Mouse (Mus musculus) midbrain, embryonic 14.5 days (tissue): Measurements from ENCODE around the gene Nmrk2. TPM values are rescaled to one million over a fixed set of nuclear protein-coding genes. Genes with fewer than 3 reads are reported as not detected.

ENCODE experiments used
- ATAC-seq: fragments of 200-750 bp; cut with Nextera tagmentation; 2 replicates; pipeline ENCODE4 v1.8.0; 2017; ENCODE audit warnings: moderate number of reproducible peaks, moderate library complexity; ENCODE audit not compliant: low FRiP score, low TSS enrichment
- DNase-seq: peaks from one replicate; pipeline ENCODE4 v3.0.0-alpha.2; 2015
- H3K27ac ChIP-seq: fragments of 300-500 bp; sonication (generic); replicated peaks from 2 replicates; pipeline ENCODE4 v1.5.1; 2014; ENCODE audit warnings: mild to moderate bottlenecking, low read depth, low read length, moderate library complexity
- H3K27me3 ChIP-seq: fragments of 300-500 bp; sonication (generic); 2 replicates; pipeline ENCODE4 v1.6.1; 2014; ENCODE audit warnings: low read length, control low read depth, mixed read lengths; ENCODE audit not compliant: control insufficient read depth, insufficient read depth
- H3K36me3 ChIP-seq: fragments of 300-500 bp; sonication (generic); 2 replicates; pipeline ENCODE4 v1.6.1; 2014; ENCODE audit warnings: low read length, control low read depth; ENCODE audit not compliant: control insufficient read depth, insufficient read depth
- H3K4me1 ChIP-seq: fragments of 300-500 bp; sonication (generic); 2 replicates; pipeline ENCODE4 v1.6.1; 2014; ENCODE audit warnings: mild to moderate bottlenecking, antibody characterized with exemption, low read length, control low read depth; ENCODE audit not compliant: control insufficient read depth, insufficient read depth
- H3K4me2 ChIP-seq: fragments of 300-500 bp; sonication (generic); 2 replicates; pipeline ENCODE4 v1.6.1; 2014; ENCODE audit warnings: mild to moderate bottlenecking, low read length, moderate library complexity
- H3K4me3 ChIP-seq: fragments of 300-500 bp; sonication (generic); replicated peaks from 2 replicates; pipeline ENCODE4 v1.5.1; 2014; ENCODE audit warnings: low read depth, low read length
- H3K9ac ChIP-seq: fragments of 300-500 bp; sonication (generic); replicated peaks from 2 replicates; pipeline ENCODE4 v1.6.1; 2014; ENCODE audit warnings: mild to moderate bottlenecking, low read length, moderate library complexity
- H3K9me3 ChIP-seq: fragments of 300-500 bp; sonication (generic); 2 replicates; pipeline ENCODE4 v1.6.1; 2016; ENCODE audit warnings: low read length, control low read depth, mixed read lengths; ENCODE audit not compliant: control insufficient read depth
- WGBS: fragments of 180-500 bp; shearing (Covaris S2); extraction: QIAGEN DNeasy Blood & Tissue Kit; methylation state at CpG from one replicate; pipeline ENCODE4 v1.1.7; 2014; 5-methylcytosine and 5-hydroxymethylcytosine counted together
- polyA plus RNA-seq: library from polyadenylated mRNA; unstranded; fragments of >200 nt; fragmentation: Nextera tagmentation; extraction: Ambion mirVana; gene quantifications from 2 replicates; pipeline ENCODE4 v1.2.1, GENCODE M21; 2014

Gene Nmrk2
- polyA plus RNA-seq, result not detected in 2 replicates

DNA sequence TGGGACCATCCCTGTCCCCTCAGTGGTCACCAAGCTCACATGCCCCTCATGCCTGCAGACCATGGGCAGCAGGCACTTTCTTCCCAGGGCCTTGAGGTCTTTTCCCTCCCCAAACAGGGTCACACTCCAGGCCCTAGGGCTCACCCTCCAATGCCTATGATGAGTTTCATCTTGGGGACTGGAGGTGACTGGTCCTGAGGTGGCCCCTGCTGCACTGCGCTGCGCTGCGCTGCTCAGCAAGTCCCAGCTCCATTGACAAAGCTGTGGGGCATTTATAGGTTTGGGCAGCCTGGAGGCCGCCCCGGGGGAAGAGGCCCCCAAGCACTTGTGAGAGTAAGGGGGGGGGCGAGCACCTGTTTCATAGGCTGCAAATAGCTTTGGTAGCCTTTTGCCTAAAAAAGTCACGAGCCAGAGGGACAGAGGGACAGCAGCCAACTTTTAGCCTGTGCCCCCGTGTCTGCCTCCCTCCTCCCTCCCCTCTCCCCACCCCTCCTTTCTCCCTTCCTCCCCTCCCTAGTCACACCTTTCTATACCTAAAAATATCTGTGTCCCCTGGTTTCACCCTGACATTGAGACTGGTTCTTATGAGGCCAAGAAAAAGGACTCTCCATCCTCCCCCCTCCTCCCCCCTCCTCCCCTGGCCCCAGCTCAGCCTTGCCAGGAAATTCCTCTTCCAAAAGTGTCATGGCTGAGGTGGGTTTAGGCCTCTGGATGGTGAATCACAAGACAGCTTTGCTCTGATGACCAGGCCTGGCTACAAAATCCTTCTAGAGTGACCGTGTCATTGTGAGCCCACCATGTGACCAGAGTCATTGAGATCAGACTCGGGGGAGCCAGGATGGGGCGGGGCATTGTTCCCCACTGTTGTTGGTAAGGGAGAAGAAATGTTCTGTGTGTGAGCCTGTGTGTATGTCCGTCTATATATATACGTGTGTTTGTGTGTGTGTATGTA is at the start of gene Nmrk2:
Nmrk2 (minus strand) TSS at position 245 of the 952 bp plus-strand sequence.
- DNase-seq (no peak), ATAC-seq (no peak)
- Histone ChIP-seq H3K9ac (no peak within 1 kb of the TSS), H3K27me3 (no peaks in the 10 kb centered on the region), H3K4me2 (no peak within 1 kb of the TSS), H3K4me3 (no peak within 1 kb of the TSS), H3K36me3 (peaks cover 26% of the 10 kb centered on the region), H3K9me3 (no peaks in the 10 kb centered on the region), H3K27ac (no peak within 1 kb of the TSS), H3K4me1 (no peaks in the 10 kb centered on the region)
- 56% methylated on average over 13 of the region's 13 CpGs for WGBS

DNA sequence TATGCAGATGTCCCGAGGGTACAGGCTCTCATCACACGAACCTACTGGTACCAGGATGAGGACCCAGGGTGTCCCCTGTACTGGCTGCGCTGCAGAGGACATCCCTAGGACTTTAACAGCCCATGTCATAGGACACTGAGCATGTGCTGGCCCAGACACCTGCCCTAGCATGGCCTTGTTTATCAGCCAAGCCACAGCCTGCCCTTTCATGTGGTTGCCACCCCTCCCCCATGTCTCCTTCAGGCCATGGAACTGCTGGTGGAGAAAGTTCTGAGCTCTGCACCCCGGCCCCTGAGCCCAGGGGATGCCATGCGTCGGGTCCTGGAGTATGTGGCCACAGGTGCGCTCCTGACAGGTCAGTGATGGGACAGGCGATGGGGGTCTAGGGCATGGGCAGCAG is 47.6 kb upstream of the Nmrk2 start:
- Histone ChIP-seq H3K9ac (no peak overlapping the region), H3K4me2 (no peak overlapping the region), H3K36me3 (0 out of 2 replicates have a peak, but pooled peaks cover 16% of the 10 kb centered on the region), H3K4me3 (no peak overlapping the region), H3K4me1 (peaks cover 9% of the 10 kb centered on the region; the same call in 1 of the 2 replicates), H3K27me3 (peaks cover 22% of the 10 kb centered on the region), H3K27ac (no peak overlapping the region), H3K9me3 (no peaks in the 10 kb centered on the region)
- 89% methylated on average over 8 of the region's 8 CpGs for WGBS
- ATAC-seq (no peak), DNase-seq (no peak)

DNA sequence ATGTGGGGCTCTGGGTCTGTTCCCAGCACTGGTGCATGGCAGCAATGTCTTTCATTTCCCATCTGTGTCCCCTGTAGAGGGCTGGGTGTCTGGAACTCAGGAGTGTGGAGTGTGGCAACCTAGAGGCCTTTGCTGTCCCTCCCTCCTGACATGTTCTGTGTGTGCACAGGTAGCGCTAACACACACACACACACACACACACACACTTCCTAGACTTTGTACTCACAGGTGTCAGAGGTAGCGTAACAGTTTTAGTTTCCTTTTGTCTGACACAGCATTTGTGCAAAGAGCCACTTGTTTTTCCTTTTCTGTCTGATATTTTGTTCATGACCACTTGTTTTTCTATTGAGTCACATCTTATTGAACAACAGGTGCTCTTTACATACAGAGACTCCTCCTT is 46.0 kb upstream of the Nmrk2 start:
- no peak overlapping the region for H3K27ac ChIP-seq
- H3K27me3 ChIP-seq, result peaks cover 18% of the 10 kb centered on the region
- H3K4me3 ChIP-seq, result no peak overlapping the region
- 88% methylated on average over 2 of the region's 2 CpGs for WGBS
- peaks cover 3% of the 10 kb centered on the region; the same call in 1 of the 2 replicates for H3K4me1 ChIP-seq
- no peak overlapping the region for H3K9ac ChIP-seq
- no peak for ATAC-seq
- no peaks in the 10 kb centered on the region for H3K9me3 ChIP-seq
- 0 out of 2 replicates have a peak, but pooled peaks cover 16% of the 10 kb centered on the region for H3K36me3 ChIP-seq
- no peak overlapping the region for H3K4me2 ChIP-seq
- no peak for DNase-seq

DNA sequence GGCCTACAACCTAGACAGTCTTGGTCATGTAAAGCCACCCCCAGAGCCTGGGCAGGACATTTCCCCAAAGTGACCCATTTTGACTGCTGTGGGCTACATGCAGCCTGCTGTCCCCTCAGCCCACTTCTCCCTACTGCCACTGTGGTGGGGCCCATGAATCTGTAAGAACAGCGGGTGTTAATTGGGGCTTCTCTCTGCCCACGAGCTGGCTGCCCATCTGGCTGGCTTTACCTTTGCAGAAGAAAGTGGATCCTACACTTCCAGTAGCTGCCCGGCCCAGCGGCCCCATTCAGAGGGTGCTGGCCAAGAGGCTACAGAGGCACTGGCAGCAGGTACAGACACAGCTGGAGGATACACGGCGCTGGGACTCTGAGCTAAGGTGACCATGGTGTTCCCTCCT is 43.3 kb upstream of the Nmrk2 start:
- Histone ChIP-seq H3K9me3 (no peaks in the 10 kb centered on the region), H3K4me3 (no peak overlapping the region), H3K27me3 (peaks cover 4% of the 10 kb centered on the region; the same call in 1 of the 2 replicates), H3K36me3 (0 out of 2 replicates have a peak, but pooled peaks cover 16% of the 10 kb centered on the region), H3K9ac (no peak overlapping the region), H3K4me2 (no peak overlapping the region), H3K4me1 (no peaks in the 10 kb centered on the region), H3K27ac (no peak overlapping the region)
- ATAC-seq (no peak), DNase-seq (no peak)
- 93% methylated on average over 6 of the region's 6 CpGs for WGBS

DNA sequence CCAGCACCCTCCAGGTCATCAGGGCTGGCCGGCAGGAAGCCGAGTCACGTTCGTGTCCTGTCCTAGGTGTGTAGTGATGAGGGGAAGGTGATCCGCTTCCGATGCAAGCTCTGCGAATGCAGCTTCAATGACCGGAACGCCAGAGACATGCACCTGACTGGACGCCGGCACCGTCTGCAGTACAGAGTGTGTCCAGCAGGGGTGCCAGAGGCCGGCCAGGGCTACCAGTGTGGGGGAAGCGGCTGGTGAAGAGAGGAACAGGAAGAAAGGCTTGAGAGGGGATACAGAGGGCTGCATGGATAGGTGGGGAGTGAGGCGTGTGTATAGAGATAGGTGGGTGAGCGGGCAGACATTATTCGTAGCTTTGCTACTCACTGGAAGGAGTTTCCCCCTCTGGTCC is 42.7 kb upstream of the Nmrk2 start:
- H3K27me3 ChIP-seq, result peaks cover 10% of the 10 kb centered on the region; the same call in 1 of the 2 replicates
- DNase-seq (peak; percentile 85), ATAC-seq (peak; percentile 75)
- no peak overlapping the region for H3K27ac ChIP-seq
- 0 out of 2 replicates have a peak, but pooled peaks cover 12% of the 10 kb centered on the region for H3K36me3 ChIP-seq
- no peak overlapping the region for H3K4me3 ChIP-seq
- H3K4me2 ChIP-seq, result 0 out of 2 replicates have a peak overlapping the region, but pooled peaks have one; percentile 12
- WGBS, result 6% methylated on average over 17 of the region's 17 CpGs
- no peak overlapping the region for H3K9ac ChIP-seq
- no peaks in the 10 kb centered on the region for H3K9me3 ChIP-seq
- no peaks in the 10 kb centered on the region for H3K4me1 ChIP-seq

DNA sequence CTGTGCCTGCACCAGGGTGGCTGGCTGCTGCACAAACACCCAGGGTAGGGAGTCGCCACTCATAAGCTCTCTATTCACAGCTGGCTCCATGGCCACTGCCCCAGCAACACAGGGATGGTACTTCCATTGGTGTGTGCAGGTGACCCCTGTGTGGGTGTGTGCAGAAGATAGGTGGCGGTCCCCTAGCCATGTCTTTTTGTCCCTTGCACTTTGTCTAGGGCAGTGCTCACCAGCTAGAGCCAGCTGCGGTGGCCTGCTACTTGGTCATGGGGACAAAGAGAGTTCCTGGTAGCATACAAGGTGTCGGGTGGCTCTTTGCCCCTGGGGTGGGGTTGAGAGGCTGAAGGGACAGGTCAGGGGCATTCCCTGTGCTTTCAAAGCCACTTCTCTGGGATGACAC is 42.3 kb upstream of the Nmrk2 start:
- peaks cover 14% of the 10 kb centered on the region; the same call in 1 of the 2 replicates for H3K27me3 ChIP-seq
- WGBS, result 81% methylated on average over 4 of the region's 4 CpGs
- ATAC-seq (no peak), DNase-seq (no peak)
- 0 out of 2 replicates have a peak, but pooled peaks cover 12% of the 10 kb centered on the region for H3K36me3 ChIP-seq
- H3K9me3 ChIP-seq, result no peaks in the 10 kb centered on the region
- no peak overlapping the region for H3K4me3 ChIP-seq
- no peak overlapping the region for H3K9ac ChIP-seq
- no peak overlapping the region for H3K27ac ChIP-seq
- H3K4me2 ChIP-seq, result 0 out of 2 replicates have a peak overlapping the region, but pooled peaks have one; percentile 12
- no peaks in the 10 kb centered on the region for H3K4me1 ChIP-seq

DNA sequence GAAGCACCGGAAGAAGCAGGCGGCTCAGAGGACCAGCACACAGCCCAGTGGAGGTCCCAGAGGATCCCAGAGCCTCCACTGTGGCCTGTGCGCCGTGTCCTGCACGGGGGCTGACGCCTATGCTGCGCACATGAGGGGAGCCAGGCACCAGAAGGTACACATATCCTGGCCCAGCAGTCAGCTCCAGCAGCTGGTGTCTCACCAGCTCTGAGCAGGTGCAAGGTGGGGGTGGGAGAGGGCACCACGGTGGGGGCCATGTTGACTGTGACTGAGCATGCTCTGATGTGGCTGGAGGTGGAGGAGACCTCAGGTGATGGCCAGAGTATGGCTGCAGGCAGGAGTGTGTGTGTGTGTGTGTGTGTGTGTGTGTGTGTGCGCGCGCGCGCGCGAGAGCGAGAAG is 40.2 kb upstream of the Nmrk2 start:
- H3K27me3 ChIP-seq, result peaks cover 17% of the 10 kb centered on the region; the same call in 1 of the 2 replicates
- no peaks in the 10 kb centered on the region for H3K9me3 ChIP-seq
- H3K4me2 ChIP-seq, result no peak overlapping the region
- 92% methylated on average over 16 of the region's 16 CpGs for WGBS
- ATAC-seq (no peak), DNase-seq (no peak)
- H3K36me3 ChIP-seq, result 0 out of 2 replicates have a peak, but pooled peaks cover 2% of the 10 kb centered on the region
- no peak overlapping the region for H3K27ac ChIP-seq
- H3K4me3 ChIP-seq, result no peak overlapping the region
- no peaks in the 10 kb centered on the region for H3K4me1 ChIP-seq
- H3K9ac ChIP-seq, result no peak overlapping the region

DNA sequence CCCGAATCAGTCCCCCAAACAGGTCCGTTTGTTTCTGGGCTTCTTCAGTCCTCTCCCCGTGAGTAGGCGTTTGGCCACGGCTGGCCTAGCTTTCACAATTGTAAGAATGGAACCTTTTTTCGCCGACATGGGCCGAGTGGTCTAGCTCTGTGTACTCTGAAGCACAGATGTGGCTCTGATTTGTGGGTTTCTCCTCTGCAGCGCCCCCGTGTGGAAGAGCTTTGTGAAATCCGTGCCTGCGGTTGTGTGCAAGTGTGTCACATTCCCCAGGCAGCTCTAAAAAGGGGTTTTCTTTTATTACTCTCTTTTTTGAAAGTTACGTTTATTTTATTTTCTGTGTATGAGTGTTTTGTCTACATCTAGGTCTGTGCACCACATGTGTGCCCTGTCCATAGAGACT is 39.0 kb upstream of the Nmrk2 start:
- WGBS, result 23% methylated on average over 13 of the region's 13 CpGs
- ATAC-seq, result no peak

More for the DNA sequence above, 39.0 kb upstream of the Nmrk2 start:
- peaks cover 17% of the 10 kb centered on the region; the same call in 1 of the 2 replicates for H3K27me3 ChIP-seq
- DNase-seq, result peak; percentile 79
- H3K9ac ChIP-seq, result no peak overlapping the region
- H3K36me3 ChIP-seq, result no peaks in the 10 kb centered on the region
- no peaks in the 10 kb centered on the region for H3K9me3 ChIP-seq
- H3K4me3 ChIP-seq, result no peak overlapping the region
- no peak overlapping the region for H3K4me2 ChIP-seq
- H3K27ac ChIP-seq, result no peak overlapping the region
- no peaks in the 10 kb centered on the region for H3K4me1 ChIP-seq
